Mouse (Mus musculus): ENCODE measurements around the gene Skp1a. TPM values are rescaled to one million over a fixed set of nuclear protein-coding genes. Genes with fewer than 3 reads are reported as not detected.

The Skp1a gene
- total and polyA plus RNA-seq, 3 experiments, result 169 to 1,533 (median 445) TPM

DNA sequence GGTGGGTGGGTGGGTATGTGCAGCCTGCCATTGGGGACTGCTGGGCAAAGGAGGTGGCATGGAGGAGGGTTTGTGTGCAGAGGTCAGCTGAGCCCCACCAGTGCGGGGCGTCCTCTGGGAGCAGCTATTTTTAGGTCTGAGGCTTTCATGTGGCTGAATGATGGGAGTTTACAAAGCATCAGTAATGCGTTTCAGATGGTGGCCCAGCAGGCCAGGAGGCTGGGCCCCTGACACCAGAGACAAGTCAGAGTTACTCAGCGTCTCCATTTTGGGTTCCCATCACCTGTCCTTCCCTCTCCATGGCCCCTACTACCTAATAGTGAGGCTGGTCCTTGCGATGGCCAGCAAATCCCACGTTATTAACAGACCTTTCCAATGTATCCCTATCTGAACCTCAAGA is 40.8 kb downstream of the Skp1a start:
- DNase-seq (ENCODE audit: low read depth, low spot score), result no peak
- no peaks in the 10 kb centered on the region for H3K4me1 ChIP-seq (ENCODE audit: control insufficient read depth in 1 of 2, insufficient read depth in 2 of 2, low read length in 2 of 2)
- no peaks in the 10 kb centered on the region for H3K27me3 ChIP-seq (ENCODE audit: control insufficient read depth in 1 of 2, insufficient read depth in 2 of 2, low read length in 2 of 2)
- no peak overlapping the region for H3K27ac ChIP-seq (ENCODE audit: control insufficient read depth, low read depth, low read length)
- no peak overlapping the region for H3K4me3 ChIP-seq (ENCODE audit: control insufficient read depth in 1 of 2, insufficient read depth in 1 of 2, low read depth in 2 of 2, low read length in 2 of 2)
- no peaks in the 10 kb centered on the region for H3K79me2 ChIP-seq (ENCODE audit: control insufficient read depth, insufficient read depth, low read length, poor library complexity)
- H3K36me3 ChIP-seq (ENCODE audit: control insufficient read depth in 1 of 2, insufficient read depth in 2 of 2, low read length in 2 of 2), result no peaks in the 10 kb centered on the region
- TF ChIP-seq NRF1 (IDR thresholded peaks at IDR 0.05; ENCODE audit: insufficient read depth, low read depth, low read length, poor library complexity, severe bottlenecking) (no peak), CHD2 (IDR thresholded peaks at IDR 0.05; ENCODE audit: low read length) (no peak), RAD21 (IDR thresholded peaks at IDR 0.05; ENCODE audit: low read depth, low read length) (no peak), MYC (IDR thresholded peaks at IDR 0.05; ENCODE audit: low read depth, low read length) (no peak), ZC3H11A (IDR thresholded peaks at IDR 0.05; ENCODE audit: low read depth, low read length) (no peak), USF2 (IDR thresholded peaks at IDR 0.05; ENCODE audit: borderline replicate concordance in 1 of 2, insufficient read depth in 1 of 2, low read depth in 1 of 2, low read length in 2 of 2) (no peak), CTCF (IDR thresholded peaks at IDR 0.05 in 2 of 3, conservative IDR thresholded peaks at IDR 0.05 in 1 of 3; ENCODE audit: control insufficient read depth in 1 of 3, insufficient read depth in 1 of 3, low read depth in 2 of 3, low read length in 3 of 3, poor library complexity in 1 of 3, severe bottlenecking in 1 of 3) (no peak), SMC3 (IDR thresholded peaks at IDR 0.05; ENCODE audit: low read depth, low read length) (no peak), GABPA (IDR thresholded peaks at IDR 0.05; ENCODE audit: low read depth, low read length) (no peak), POLR2AphosphoS2 (IDR thresholded peaks at IDR 0.05; ENCODE audit: low read length) (no peak), POLR2A (IDR thresholded peaks at IDR 0.05; ENCODE audit: control insufficient read depth in 1 of 2, insufficient read depth in 1 of 2, low read depth in 1 of 2, low read length in 2 of 2, poor library complexity in 1 of 2) (no peak), ELF1 (IDR thresholded peaks at IDR 0.05; ENCODE audit: low read depth, low read length) (no peak), GATA1 (IDR thresholded peaks at IDR 0.05; ENCODE audit: low read depth, low read length) (no peak), TBP (IDR thresholded peaks at IDR 0.05; ENCODE audit: low read depth, low read length) (no peak), JUND (IDR thresholded peaks at IDR 0.05; ENCODE audit: low read depth, low read length) (no peak), UBTF (IDR thresholded peaks at IDR 0.05; ENCODE audit: borderline replicate concordance, insufficient read depth, low read depth, low read length) (no peak), NELFE (IDR thresholded peaks at IDR 0.05; ENCODE audit: low read depth, low read length) (no peak), HCFC1 (IDR thresholded peaks at IDR 0.05; ENCODE audit: low read depth, low read length) (no peak)
- no peak overlapping the region for H3K9ac ChIP-seq (ENCODE audit: control insufficient read depth, low read depth, low read length, poor library complexity, severe bottlenecking)
- no peaks in the 10 kb centered on the region for H3K9me3 ChIP-seq (replicated peaks; ENCODE audit: insufficient read depth, low read length)

DNA sequence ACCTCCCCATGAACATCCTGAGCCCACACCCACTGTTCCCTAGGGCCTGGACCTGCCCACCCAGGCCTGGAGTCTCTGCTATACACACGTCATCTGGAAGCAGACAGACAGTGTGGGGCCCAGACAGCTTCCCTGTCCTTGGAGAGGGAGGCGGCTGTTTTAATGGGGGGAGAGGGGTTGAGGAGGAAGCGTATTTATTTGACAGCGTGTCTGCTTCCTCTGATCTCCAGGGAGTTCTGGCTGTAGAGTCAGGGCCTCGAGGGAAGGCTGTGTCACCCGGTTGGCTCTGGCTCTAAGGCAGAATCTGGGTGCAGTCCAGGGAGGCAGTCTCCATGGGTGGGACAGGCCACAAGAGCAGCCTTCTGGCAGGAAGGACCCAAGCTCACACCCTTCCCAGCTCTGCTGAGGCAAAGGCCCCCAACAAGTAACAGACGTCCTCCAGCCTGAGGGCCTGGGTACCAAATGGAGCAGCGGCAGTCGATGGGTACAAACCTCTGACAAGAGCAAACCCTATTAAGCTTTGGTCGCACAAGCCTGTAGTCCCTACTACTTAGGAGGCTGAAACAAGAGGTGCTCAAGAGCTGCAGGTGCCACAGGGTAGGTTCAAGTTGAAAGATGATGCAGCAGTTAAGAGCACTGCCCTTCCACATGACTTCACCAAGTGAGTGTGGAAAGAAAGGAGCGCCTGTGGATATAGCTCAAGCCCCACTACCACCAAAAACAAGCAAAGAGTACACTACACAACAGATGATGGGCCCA is 41.6 kb downstream of the Skp1a start:
- no peaks in the 10 kb centered on the region for H3K79me2 ChIP-seq (ENCODE audit: control insufficient read depth, insufficient read depth, low read length, poor library complexity)
- H3K9me3 ChIP-seq (replicated peaks; ENCODE audit: insufficient read depth, low read length), result no peaks in the 10 kb centered on the region
- TF ChIP-seq SIN3A (IDR thresholded peaks at IDR 0.05; ENCODE audit: low read length) (no peak), POLR2AphosphoS2 (IDR thresholded peaks at IDR 0.05; ENCODE audit: low read length) (no peak), E2F4 (IDR thresholded peaks at IDR 0.05; ENCODE audit: borderline replicate concordance, low read depth, low read length) (no peak), MYB (IDR thresholded peaks at IDR 0.05; ENCODE audit: low read depth, low read length) (no peak), CHD1 (IDR thresholded peaks at IDR 0.05; ENCODE audit: low read depth, low read length) (no peak), BHLHE40 (IDR thresholded peaks at IDR 0.05; ENCODE audit: borderline replicate concordance, low read depth, low read length) (no peak), SMC3 (IDR thresholded peaks at IDR 0.05; ENCODE audit: low read depth, low read length) (no peak), TCF12 (IDR thresholded peaks at IDR 0.05; ENCODE audit: low read depth, low read length) (no peak), UBTF (IDR thresholded peaks at IDR 0.05; ENCODE audit: borderline replicate concordance, insufficient read depth, low read depth, low read length) (no peak), HCFC1 (IDR thresholded peaks at IDR 0.05; ENCODE audit: low read depth, low read length) (no peak), GABPA (IDR thresholded peaks at IDR 0.05; ENCODE audit: low read depth, low read length) (no peak), NRF1 (IDR thresholded peaks at IDR 0.05; ENCODE audit: insufficient read depth, low read depth, low read length, poor library complexity, severe bottlenecking) (no peak), POLR2A (IDR thresholded peaks at IDR 0.05; ENCODE audit: control insufficient read depth in 1 of 2, insufficient read depth in 1 of 2, low read depth in 1 of 2, low read length in 2 of 2, poor library complexity in 1 of 2) (no peak), USF2 (IDR thresholded peaks at IDR 0.05; ENCODE audit: borderline replicate concordance in 1 of 2, insufficient read depth in 1 of 2, low read depth in 1 of 2, low read length in 2 of 2) (no peak), MAX (IDR thresholded peaks at IDR 0.05; ENCODE audit: low read length) (no peak)
- H3K27me3 ChIP-seq (ENCODE audit: control insufficient read depth in 1 of 2, insufficient read depth in 2 of 2, low read length in 2 of 2), result no peaks in the 10 kb centered on the region
- H3K27ac ChIP-seq (ENCODE audit: control insufficient read depth, low read depth, low read length), result no peak overlapping the region
- no peaks in the 10 kb centered on the region for H3K36me3 ChIP-seq (ENCODE audit: control insufficient read depth in 1 of 2, insufficient read depth in 2 of 2, low read length in 2 of 2)
- no peaks in the 10 kb centered on the region for H3K4me1 ChIP-seq (ENCODE audit: control insufficient read depth in 1 of 2, insufficient read depth in 2 of 2, low read length in 2 of 2)
- no peak overlapping the region for H3K9ac ChIP-seq (ENCODE audit: control insufficient read depth, low read depth, low read length, poor library complexity, severe bottlenecking)
- no peak for DNase-seq (ENCODE audit: low read depth, low spot score)
- H3K4me3 ChIP-seq (ENCODE audit: control insufficient read depth in 1 of 2, insufficient read depth in 1 of 2, low read depth in 2 of 2, low read length in 2 of 2), result no peak overlapping the region
